Mouse (Mus musculus) testis, adult 2 months (tissue): Measurements from ENCODE around the gene Bcl9l. TPM values are rescaled to one million over a fixed set of nuclear protein-coding genes. Genes with fewer than 3 reads are reported as not detected.

Experiments used
- H3K27ac ChIP-seq: fragments of 200-500 bp; 2 replicates; pipeline ENCODE4 v1.5.1; 2012; ENCODE audit warnings: low read depth, low read length; ENCODE audit not compliant: control insufficient read depth, insufficient read depth
- H3K27me3 ChIP-seq: fragments of 200-500 bp; 2 replicates; pipeline ENCODE4 v1.6.1; 2012; ENCODE audit warnings: mild to moderate bottlenecking, low read length, moderate library complexity; ENCODE audit not compliant: control insufficient read depth, insufficient read depth
- H3K36me3 ChIP-seq: fragments of 200-500 bp; 2 replicates; pipeline ENCODE4 v1.6.1; 2012; ENCODE audit warnings: mild to moderate bottlenecking, low read length; ENCODE audit not compliant: control insufficient read depth, insufficient read depth
- H3K4me1 ChIP-seq: fragments of 200-500 bp; 2 replicates; pipeline ENCODE4 v1.6.1; 2012; ENCODE audit warnings: low read length; ENCODE audit not compliant: control insufficient read depth, insufficient read depth
- H3K4me3 ChIP-seq: fragments of 200-500 bp; 2 replicates; pipeline ENCODE4 v1.5.1; 2012; ENCODE audit warnings: low read depth, mild to moderate bottlenecking, low read length, moderate library complexity, mixed read lengths; ENCODE audit not compliant: control insufficient read depth
- CTCF ChIP-seq: fragments of 200-500 bp; IDR thresholded peaks from 2 replicates; pipeline ENCODE4 v1.5.1; 2012; ENCODE audit warnings: low read depth, mild to moderate bottlenecking, inconsistent platforms, low read length, moderate library complexity; ENCODE audit not compliant: control insufficient read depth, insufficient read depth, insufficient replicate concordance
- POLR2A ChIP-seq: fragments of 200-500 bp; IDR thresholded peaks from 2 replicates; pipeline ENCODE4 v1.6.1; 2012; ENCODE audit warnings: low read depth, mild to moderate bottlenecking, inconsistent platforms, low read length, moderate library complexity; ENCODE audit not compliant: control insufficient read depth
- polyA plus RNA-seq: library from polyadenylated mRNA; depleted of rRNA; stranded (reverse); fragments of >200 nt; gene quantifications from 2 replicates; pipeline ENCODE4 v1.2.3, GENCODE M21; 2012

The Bcl9l gene
- polyA plus RNA-seq, 1 experiment: 8.4 TPM

DNA sequence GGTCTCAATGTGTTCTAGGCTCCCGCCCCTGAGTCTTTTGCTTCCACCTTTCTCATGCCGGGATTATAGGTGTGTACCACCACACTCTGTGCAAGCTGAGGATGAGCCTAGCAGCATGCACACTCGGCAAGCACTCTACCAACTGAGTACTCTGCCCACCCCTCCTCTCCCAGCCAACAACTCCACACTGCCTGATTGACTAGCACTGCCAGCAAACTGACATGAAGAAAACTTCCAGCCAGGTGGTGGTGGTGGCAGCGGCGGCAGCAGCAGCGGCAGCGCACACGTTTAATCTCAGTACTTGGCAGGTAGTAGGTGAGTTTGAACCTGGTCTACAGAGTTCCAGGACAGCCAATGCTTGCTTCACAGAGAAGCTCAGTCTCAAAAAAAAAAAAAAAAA is 43.0 kb downstream of the Bcl9l start:
- Histone ChIP-seq H3K27me3 (no peaks in the 10 kb centered on the region), H3K27ac (no peak overlapping the region), H3K4me1 (no peaks in the 10 kb centered on the region), H3K36me3 (no peaks in the 10 kb centered on the region), H3K4me3 (no peak overlapping the region)
- TF ChIP-seq POLR2A: no peak
- TF ChIP-seq CTCF: no peak

DNA sequence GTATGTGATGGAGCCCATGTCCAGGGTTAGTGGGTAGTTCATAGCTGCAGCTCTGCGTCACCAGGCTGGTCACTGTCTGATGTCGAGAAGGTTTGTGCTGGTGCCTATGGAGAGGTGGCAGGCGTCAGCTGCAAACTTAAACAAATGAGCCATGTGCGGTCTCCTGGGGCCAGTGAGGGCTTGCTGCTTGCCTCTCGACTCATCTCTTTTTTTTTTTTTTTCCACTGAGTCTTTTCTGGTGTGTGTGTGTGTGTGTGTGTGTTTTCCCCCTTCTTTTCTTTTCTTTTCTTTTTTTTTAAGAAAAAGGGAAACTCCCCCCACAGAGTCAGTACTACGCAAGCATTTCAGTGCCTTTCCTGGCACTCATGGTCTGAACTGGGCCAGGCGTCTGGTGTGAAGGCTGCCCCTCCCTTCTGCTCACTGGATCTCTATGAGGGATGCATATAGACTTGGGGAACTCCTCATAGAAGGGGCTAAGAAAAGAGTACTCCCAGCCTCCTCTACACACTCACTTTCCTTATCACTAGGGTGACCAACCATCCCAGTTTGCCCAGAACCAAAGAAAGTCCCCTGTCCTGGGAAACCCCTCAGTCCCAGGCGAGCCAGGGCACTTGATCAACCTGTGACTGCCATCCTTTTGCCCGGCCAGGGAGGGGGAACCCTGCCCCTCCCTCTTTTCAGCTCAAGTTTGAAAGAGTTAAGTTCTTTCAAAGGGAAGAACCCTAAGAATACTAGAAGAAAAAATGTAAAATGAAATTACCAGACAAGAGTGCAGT is 43.9 kb downstream of the Bcl9l start:
- no peak overlapping the region for H3K27ac ChIP-seq
- TF ChIP-seq POLR2A (no peak), CTCF (no peak)
- no peaks in the 10 kb centered on the region for H3K27me3 ChIP-seq
- no peaks in the 10 kb centered on the region for H3K36me3 ChIP-seq
- no peak overlapping the region for H3K4me3 ChIP-seq
- H3K4me1 ChIP-seq: no peaks in the 10 kb centered on the region

DNA sequence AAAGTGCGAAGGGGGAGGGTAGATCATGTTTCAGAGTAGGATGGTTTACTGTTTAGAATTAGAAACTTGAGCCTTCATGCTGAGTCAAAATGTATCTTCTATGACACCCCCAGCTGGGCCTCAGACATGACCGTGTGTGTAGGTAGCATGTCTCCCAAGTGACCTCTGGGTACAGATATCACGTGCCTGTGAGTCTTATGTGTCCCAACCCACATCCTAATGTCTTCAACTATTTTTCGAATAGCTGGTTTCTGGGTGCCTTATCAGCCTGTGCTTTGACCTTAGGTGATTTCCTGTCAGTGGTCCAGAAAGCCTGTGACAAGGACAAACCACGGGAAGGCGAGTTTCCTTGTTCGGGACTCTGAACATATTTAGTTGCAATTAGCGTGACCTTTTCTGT is 45.7 kb downstream of the Bcl9l start:
- TF ChIP-seq POLR2A (no peak), CTCF (no peak)
- no peaks in the 10 kb centered on the region for H3K27me3 ChIP-seq
- H3K27ac ChIP-seq: no peak overlapping the region
- H3K36me3 ChIP-seq: no peaks in the 10 kb centered on the region
- H3K4me1 ChIP-seq: no peaks in the 10 kb centered on the region
- H3K4me3 ChIP-seq: no peak overlapping the region

GRCm38 (mm10) chr9:44532991-44533580 is 50.5 kb downstream of the Bcl9l start:
- Histone ChIP-seq H3K4me3 (no peak overlapping the region), H3K4me1 (peaks cover 2% of the 10 kb centered on the region; the same call in 1 of the 2 replicates), H3K27me3 (no peaks in the 10 kb centered on the region), H3K36me3 (no peaks in the 10 kb centered on the region), H3K27ac (no peak overlapping the region)
- TF ChIP-seq POLR2A (no peak), CTCF (no peak)

DNA sequence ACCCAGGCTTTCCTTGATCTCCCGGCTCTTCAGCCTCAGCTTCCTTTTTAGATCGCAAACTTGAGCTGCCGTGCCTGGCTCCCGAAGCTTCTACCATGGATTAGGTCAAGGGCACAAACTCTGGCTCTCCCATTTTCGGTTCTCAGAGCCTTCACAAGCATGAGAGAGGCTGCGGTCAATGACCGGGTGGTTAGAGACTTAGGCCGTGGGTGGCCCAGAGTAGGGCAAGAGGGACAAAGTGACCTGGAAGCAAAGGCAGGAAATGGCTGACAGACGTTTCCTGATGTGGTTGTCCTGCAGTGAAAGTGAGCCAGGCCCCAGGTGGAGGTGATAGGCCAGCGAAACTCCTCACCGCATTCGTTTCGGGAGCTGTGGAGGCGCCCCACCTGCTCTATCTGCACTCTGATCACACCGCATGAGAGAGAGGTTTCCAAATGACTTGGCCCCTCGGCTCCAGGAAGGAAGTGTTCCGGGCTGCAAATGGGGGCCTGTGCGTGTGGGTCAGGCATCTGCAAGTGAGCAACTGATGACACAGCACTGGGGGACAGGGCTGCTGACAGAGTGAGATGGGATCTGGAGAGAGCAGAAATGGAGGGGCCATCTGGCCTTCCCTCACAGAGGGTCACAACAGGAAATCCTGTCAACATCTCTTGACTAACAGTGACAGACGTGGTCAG is 55.1 kb downstream of the Bcl9l start:
- Histone ChIP-seq H3K4me3 (no peak overlapping the region), H3K27me3 (no peaks in the 10 kb centered on the region), H3K27ac (no peak overlapping the region), H3K4me1 (peaks cover 2% of the 10 kb centered on the region; the same call in 1 of the 2 replicates), H3K36me3 (no peaks in the 10 kb centered on the region)
- TF ChIP-seq CTCF (no peak), POLR2A (no peak)

- TF ChIP-seq CTCF (no peak), POLR2A (no peak)
- H3K27ac ChIP-seq: no peak overlapping the region
- H3K27me3 ChIP-seq: no peaks in the 10 kb centered on the region
- H3K4me1 ChIP-seq: peaks cover 2% of the 10 kb centered on the region; the same call in 1 of the 2 replicates
- H3K36me3 ChIP-seq: no peaks in the 10 kb centered on the region
- H3K4me3 ChIP-seq: no peak overlapping the region
Observed at GRCm38 (mm10) chr9:44539816-44540421, 57.3 kb downstream of the Bcl9l start.

DNA sequence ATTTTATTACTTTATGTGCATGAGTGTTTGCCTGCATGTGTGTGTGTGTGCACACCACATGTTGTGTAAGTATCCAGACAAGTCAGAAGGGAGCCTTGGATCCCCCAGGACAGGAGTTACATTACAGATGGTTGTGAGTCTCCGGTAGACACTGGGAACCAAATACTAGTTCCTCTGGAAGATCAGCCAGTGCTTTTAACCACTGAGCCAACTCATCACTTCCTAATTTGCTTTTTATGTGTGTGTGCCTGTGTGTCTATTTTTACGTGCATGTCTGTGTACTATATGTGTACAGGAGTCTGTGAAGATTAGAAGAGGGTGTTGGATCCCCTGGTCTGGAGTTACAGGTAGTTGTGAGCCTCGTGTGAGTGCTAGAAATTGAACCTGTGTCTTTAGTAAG is 58.1 kb downstream of the Bcl9l start:
- no peak for TF ChIP-seq POLR2A
- H3K36me3 ChIP-seq: no peaks in the 10 kb centered on the region
- no peaks in the 10 kb centered on the region for H3K27me3 ChIP-seq
- H3K4me3 ChIP-seq: no peak overlapping the region
- H3K4me1 ChIP-seq: peaks cover 2% of the 10 kb centered on the region; the same call in 1 of the 2 replicates
- no peak overlapping the region for H3K27ac ChIP-seq
